Mouse (Mus musculus): ENCODE measurements around the gene Atad3a. TPM values are rescaled to one million over a fixed set of nuclear protein-coding genes. Genes with fewer than 3 reads are reported as not detected.
A peak's percentile ranks its signal among the peaks of the same experiment; 100 is the strongest.

Gene Atad3a
- polyA plus RNA-seq, 1 experiment = 1.1 TPM

DNA sequence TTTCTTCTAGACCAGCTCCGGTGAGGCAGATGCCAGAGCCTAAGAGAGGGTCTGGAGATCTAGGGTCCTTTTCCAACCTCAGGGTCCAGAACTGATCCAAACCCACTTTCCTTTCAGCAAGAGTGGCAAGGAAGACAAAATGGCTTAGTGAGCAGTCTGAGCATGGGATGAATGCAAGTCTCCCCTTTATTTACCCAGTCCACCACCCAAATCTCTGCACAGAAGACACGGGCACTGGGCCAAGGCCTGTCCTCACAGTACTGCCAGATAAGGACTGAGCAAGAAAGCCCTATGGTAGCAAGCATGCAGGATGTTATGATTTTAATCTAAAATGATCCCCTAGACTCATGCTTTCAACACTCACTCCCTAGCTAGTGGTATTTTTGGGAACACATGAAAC, 16.9 kb upstream of the Atad3a start:
- no peaks in the 10 kb centered on the region for H3K9me3 ChIP-seq (ENCODE audit: control insufficient read depth, low read length)
- H3K4me3 ChIP-seq (replicated peaks) = no peak overlapping the region
- TF ChIP-seq TAL1 (IDR thresholded peaks at IDR 0.05; ENCODE audit: low read length) (no peak), GATA1 (IDR thresholded peaks at IDR 0.05; ENCODE audit: low read length) (no peak)
- H3K4me1 ChIP-seq (ENCODE audit: control insufficient read depth) = peaks cover 11% of the 10 kb centered on the region
- peaks cover 82% of the 10 kb centered on the region for H3K27me3 ChIP-seq (ENCODE audit: control insufficient read depth)
- H3K36me3 ChIP-seq (ENCODE audit: control insufficient read depth) = no peaks in the 10 kb centered on the region

GRCm38 (mm10) chr4:155776704-155777335, 15.9 kb upstream of the Atad3a start:
- H3K36me3 ChIP-seq (ENCODE audit: control insufficient read depth) = no peaks in the 10 kb centered on the region
- peaks cover 11% of the 10 kb centered on the region for H3K4me1 ChIP-seq (ENCODE audit: control insufficient read depth)
- peaks cover 82% of the 10 kb centered on the region for H3K27me3 ChIP-seq (ENCODE audit: control insufficient read depth)
- H3K4me3 ChIP-seq (replicated peaks) = no peak overlapping the region
- no peak for TF ChIP-seq TAL1 (IDR thresholded peaks at IDR 0.05; ENCODE audit: low read length)
- no peak for TF ChIP-seq GATA1 (IDR thresholded peaks at IDR 0.05; ENCODE audit: low read length)
- no peaks in the 10 kb centered on the region for H3K9me3 ChIP-seq (ENCODE audit: control insufficient read depth, low read length)

DNA sequence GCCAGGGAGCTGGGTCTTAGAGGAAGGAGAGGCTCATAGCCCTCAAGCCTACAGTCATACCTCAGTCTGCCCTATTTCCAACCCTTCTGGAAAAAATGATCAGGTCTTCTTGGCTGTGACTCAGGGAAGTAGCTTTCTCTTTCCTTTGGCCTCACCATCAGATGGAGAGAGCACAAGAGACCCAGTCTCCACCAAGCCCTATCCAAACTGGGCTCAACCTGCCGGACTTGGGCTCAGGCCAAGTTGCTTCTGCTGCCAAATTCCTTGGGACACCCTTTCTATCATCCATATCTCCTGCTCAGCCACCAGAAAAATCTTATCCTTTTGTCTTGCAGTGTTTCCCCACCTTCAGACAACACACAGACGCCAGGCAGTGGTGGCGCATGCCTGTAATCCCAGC, 15.0 kb upstream of the Atad3a start:
- Histone ChIP-seq H3K4me3 (replicated peaks) (no peak overlapping the region), H3K9me3 (ENCODE audit: control insufficient read depth, low read length) (no peaks in the 10 kb centered on the region), H3K36me3 (ENCODE audit: control insufficient read depth) (no peaks in the 10 kb centered on the region), H3K4me1 (ENCODE audit: control insufficient read depth) (peaks cover 11% of the 10 kb centered on the region), H3K27me3 (ENCODE audit: control insufficient read depth) (peaks cover 77% of the 10 kb centered on the region)
- TF ChIP-seq TAL1 (IDR thresholded peaks at IDR 0.05; ENCODE audit: low read length) (no peak), GATA1 (IDR thresholded peaks at IDR 0.05; ENCODE audit: low read length) (no peak)

DNA sequence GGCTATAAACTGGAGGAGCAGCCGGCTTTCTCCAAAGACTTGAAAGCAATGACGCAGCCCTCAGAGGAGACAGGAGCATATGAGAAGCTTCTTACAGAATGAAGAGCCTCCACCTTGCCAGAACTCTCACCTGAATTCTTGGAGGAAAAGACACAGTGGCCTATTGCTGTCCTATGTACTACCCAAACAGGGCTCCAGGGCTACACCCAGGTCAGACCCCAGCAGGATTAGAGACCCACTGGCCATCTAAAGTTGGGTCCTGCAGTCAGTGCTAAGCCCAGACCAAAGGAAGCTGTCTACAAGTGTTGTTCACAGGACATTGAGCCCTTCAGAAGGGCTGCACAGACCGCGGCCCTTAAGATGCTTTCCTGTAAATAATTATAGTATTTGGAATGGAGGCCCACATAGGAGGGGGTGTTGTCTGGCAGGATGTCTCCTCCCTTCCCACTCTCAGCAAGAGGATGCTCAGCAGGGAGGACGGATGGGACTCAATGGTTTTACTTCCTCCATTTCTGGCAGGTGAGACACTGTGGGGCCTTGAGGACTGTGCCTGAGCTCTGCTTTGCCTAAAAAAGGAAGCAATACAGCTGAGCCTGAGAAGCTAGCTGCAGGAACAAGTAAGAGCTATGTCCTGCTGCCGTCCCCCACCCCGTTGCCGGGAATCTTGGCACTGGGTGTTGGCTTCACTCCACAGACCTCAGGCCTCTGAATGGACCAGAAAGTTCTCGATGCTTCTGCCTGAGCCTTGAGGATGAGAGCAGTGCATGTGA, 14.3 kb upstream of the Atad3a start:
- no peak overlapping the region for H3K4me3 ChIP-seq (replicated peaks)

DNA sequence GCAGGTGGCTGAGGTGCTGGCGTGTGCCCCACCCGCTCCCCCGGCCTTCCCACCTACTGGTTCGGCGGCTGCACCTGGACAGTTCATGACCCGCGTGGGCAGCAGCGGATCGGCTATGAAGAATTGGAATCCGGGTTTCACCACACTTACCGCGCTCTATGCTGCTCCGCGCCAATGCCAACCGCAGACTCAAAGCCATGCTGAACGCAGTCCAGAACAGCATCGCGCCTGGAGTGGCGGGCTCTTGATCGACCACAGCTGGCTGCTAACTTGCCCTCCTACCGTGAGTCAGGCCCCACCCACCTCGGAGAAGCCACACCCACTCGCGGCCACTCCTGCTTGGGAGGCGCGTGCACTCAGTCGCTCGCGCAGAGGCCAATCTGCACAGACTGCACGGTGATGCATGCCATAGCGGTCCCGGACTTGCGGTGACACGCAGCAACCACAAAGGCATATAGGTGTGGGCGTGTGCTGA, 13.4 kb upstream of the Atad3a start, which contains the start of gene Vwa1:
Gene Vwa1 (minus strand): TSS at position 419 of the 475 bp plus-strand sequence.
- Histone ChIP-seq H3K9me3 (ENCODE audit: control insufficient read depth, low read length) (no peaks in the 10 kb centered on the region), H3K36me3 (ENCODE audit: control insufficient read depth) (no peaks in the 10 kb centered on the region), H3K4me1 (ENCODE audit: control insufficient read depth) (peaks cover 27% of the 10 kb centered on the region), H3K4me3 (replicated peaks) (peak within 1 kb of the TSS; percentile 48), H3K27me3 (ENCODE audit: control insufficient read depth) (peaks cover 70% of the 10 kb centered on the region)
- TF ChIP-seq GATA1 (IDR thresholded peaks at IDR 0.05; ENCODE audit: low read length) = no peak
- TF ChIP-seq TAL1 (IDR thresholded peaks at IDR 0.05; ENCODE audit: low read length) = no peak

More for the DNA sequence above, 14.3 kb upstream of the Atad3a start:
- H3K27me3 ChIP-seq (ENCODE audit: control insufficient read depth) = peaks cover 76% of the 10 kb centered on the region
- peaks cover 18% of the 10 kb centered on the region for H3K4me1 ChIP-seq (ENCODE audit: control insufficient read depth)
- TF ChIP-seq TAL1 (IDR thresholded peaks at IDR 0.05; ENCODE audit: low read length) (no peak), GATA1 (IDR thresholded peaks at IDR 0.05; ENCODE audit: low read length) (no peak)
- H3K9me3 ChIP-seq (ENCODE audit: control insufficient read depth, low read length) = no peaks in the 10 kb centered on the region
- no peaks in the 10 kb centered on the region for H3K36me3 ChIP-seq (ENCODE audit: control insufficient read depth)

GRCm38 (mm10) chr4:155773335-155774078, 12.6 kb upstream of the Atad3a start:
- TF ChIP-seq GATA1 (IDR thresholded peaks at IDR 0.05; ENCODE audit: low read length) (no peak), TAL1 (IDR thresholded peaks at IDR 0.05; ENCODE audit: low read length) (no peak)
- H3K4me3 ChIP-seq (replicated peaks) = no peak overlapping the region
- peaks cover 27% of the 10 kb centered on the region for H3K4me1 ChIP-seq (ENCODE audit: control insufficient read depth)
- peaks cover 66% of the 10 kb centered on the region for H3K27me3 ChIP-seq (ENCODE audit: control insufficient read depth)
- no peaks in the 10 kb centered on the region for H3K9me3 ChIP-seq (ENCODE audit: control insufficient read depth, low read length)
- no peaks in the 10 kb centered on the region for H3K36me3 ChIP-seq (ENCODE audit: control insufficient read depth)

DNA sequence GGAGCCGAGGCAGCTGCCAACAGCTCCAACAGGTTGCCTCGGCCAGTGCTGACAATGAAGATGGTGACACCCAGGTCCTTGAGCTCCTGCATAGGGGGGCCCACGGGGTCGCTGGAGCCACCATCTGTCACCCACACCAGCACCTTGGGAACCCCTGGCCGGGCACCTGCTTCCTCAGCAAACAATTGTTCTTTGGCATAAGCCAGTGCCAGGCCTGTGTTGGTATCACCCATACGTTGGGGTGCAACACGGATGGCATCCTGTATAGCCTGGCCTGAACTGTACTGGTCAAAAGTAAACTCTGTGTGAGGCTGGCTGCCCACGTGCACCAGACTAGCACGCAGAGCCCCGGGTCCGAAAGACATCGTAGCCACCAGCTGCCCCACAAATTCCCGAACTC, 11.9 kb upstream of the Atad3a start:
- TF ChIP-seq TAL1 (IDR thresholded peaks at IDR 0.05; ENCODE audit: low read length) = no peak
- no peak for TF ChIP-seq GATA1 (IDR thresholded peaks at IDR 0.05; ENCODE audit: low read length)
- Histone ChIP-seq H3K36me3 (ENCODE audit: control insufficient read depth) (no peaks in the 10 kb centered on the region), H3K4me3 (replicated peaks) (no peak overlapping the region), H3K27me3 (ENCODE audit: control insufficient read depth) (peaks cover 64% of the 10 kb centered on the region), H3K4me1 (ENCODE audit: control insufficient read depth) (peaks cover 27% of the 10 kb centered on the region), H3K9me3 (ENCODE audit: control insufficient read depth, low read length) (no peaks in the 10 kb centered on the region)

DNA sequence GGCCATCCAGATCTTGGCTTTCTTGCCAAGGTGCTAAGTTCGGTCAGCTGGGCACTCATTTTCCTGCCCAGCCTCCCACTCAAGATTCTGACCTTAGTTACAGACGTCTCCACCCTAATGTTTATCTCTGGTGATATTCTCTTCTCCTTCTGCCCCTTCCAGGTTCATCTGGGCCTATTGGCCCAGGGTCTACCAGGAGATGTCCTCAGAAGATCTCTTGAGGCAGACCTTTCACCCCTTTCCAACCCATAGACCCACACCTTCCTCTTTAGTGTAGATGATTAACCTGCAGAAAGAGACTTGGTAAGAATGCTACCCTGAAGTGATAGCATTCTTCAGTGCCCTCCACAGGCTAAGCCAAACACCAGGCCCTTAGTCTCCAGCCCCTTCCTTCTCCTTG, 10.8 kb upstream of the Atad3a start:
- no peaks in the 10 kb centered on the region for H3K36me3 ChIP-seq (ENCODE audit: control insufficient read depth)
- TF ChIP-seq TAL1 (IDR thresholded peaks at IDR 0.05; ENCODE audit: low read length) (no peak), GATA1 (IDR thresholded peaks at IDR 0.05; ENCODE audit: low read length) (no peak)
- H3K27me3 ChIP-seq (ENCODE audit: control insufficient read depth) = peaks cover 56% of the 10 kb centered on the region
- H3K4me1 ChIP-seq (ENCODE audit: control insufficient read depth) = peaks cover 27% of the 10 kb centered on the region
- no peaks in the 10 kb centered on the region for H3K9me3 ChIP-seq (ENCODE audit: control insufficient read depth, low read length)
- no peak overlapping the region for H3K4me3 ChIP-seq (replicated peaks)

GRCm38 (mm10) chr4:155770626-155771025, 9.7 kb upstream of the Atad3a start:
- Histone ChIP-seq H3K36me3 (ENCODE audit: control insufficient read depth) (no peaks in the 10 kb centered on the region), H3K9me3 (ENCODE audit: control insufficient read depth, low read length) (no peaks in the 10 kb centered on the region), H3K4me3 (replicated peaks) (peak overlapping the region; percentile 72), H3K4me1 (ENCODE audit: control insufficient read depth) (peaks cover 27% of the 10 kb centered on the region), H3K27me3 (ENCODE audit: control insufficient read depth) (peaks cover 47% of the 10 kb centered on the region)
- TF ChIP-seq GATA1 (IDR thresholded peaks at IDR 0.05; ENCODE audit: low read length) (no peak), TAL1 (IDR thresholded peaks at IDR 0.05; ENCODE audit: low read length) (no peak)

Data from erythroblast, embryonic 14.5 days (primary cell).